Mouse (Mus musculus) cerebellum, adult (tissue): ENCODE results near the gene Dnah2.
"Not testable (repeated sequence)": the region's sequence is repeated elsewhere in the genome, so short reads cannot be mapped to it uniquely, and the experiment has no call there.

Source experiments
- ATAC-seq: cut with Nextera tagmentation; 2 replicates; pipeline ENCODE4 v1.9.2; 2017; ENCODE audit warnings: mild to moderate bottlenecking, moderate library complexity, mixed read lengths; ENCODE audit not compliant: insufficient number of reproducible peaks, low FRiP score, low TSS enrichment

The Dnah2 gene

DNA sequence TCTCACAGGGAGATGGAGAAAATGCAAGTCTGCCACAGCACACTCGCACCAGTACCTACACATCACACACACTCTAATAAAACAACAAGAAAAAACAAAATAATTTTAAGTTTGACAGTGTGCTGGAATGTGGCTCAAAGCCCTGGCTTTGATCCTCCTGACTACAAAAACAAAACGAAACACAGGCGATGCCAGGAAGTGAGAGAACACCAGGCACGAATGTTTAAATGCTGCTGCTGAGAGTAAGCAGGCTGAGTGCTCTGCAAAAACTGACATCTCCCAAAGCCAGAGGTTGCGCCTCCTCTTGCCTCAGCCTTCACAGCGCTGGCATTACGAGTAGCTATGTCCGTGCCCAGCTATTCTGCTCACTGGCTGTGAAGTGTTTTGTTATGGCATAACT, 16.2 kb upstream of the Dnah2 start:
- ATAC-seq, result no peak

DNA sequence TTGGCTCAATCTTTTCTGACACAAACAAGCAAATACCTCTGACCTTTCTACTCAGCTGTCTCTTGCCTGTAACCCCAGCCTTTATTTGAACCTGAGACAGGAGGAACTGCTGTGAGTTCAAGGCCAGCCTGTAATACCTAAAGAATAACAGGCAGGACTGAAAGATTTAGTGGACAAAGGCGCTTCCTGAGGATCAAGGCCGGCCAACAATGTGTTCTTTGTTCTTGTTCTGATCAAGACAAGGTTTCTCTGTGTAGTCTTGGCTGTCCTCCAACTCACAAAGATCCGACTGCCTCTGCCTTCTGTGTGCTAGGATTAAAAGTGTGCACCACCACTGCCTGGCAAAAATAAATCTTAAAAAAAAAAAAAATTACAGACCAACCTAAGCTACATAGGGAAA, 15.5 kb upstream of the Dnah2 start:
- no peak for ATAC-seq

DNA sequence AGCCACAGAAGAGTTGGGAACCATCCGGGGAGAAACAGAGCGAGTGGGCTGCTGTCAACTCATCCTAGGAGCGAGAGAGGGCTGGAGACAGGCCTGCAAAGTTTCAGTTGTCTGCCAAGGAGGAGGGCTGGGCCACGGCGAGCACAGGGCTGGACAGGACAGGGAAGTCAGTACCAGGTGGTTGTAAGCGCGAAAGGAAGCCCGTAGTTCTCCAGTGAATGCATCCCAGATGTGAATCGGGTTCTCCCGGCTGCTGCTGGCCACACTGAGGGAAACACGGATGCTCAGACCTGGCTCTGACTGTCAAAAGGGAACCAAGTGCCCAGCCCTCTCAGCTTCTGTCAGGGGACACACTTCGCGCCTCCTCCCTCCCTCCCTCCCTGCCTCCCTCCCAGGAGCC, 14.5 kb upstream of the Dnah2 start:
- no peak for ATAC-seq

DNA sequence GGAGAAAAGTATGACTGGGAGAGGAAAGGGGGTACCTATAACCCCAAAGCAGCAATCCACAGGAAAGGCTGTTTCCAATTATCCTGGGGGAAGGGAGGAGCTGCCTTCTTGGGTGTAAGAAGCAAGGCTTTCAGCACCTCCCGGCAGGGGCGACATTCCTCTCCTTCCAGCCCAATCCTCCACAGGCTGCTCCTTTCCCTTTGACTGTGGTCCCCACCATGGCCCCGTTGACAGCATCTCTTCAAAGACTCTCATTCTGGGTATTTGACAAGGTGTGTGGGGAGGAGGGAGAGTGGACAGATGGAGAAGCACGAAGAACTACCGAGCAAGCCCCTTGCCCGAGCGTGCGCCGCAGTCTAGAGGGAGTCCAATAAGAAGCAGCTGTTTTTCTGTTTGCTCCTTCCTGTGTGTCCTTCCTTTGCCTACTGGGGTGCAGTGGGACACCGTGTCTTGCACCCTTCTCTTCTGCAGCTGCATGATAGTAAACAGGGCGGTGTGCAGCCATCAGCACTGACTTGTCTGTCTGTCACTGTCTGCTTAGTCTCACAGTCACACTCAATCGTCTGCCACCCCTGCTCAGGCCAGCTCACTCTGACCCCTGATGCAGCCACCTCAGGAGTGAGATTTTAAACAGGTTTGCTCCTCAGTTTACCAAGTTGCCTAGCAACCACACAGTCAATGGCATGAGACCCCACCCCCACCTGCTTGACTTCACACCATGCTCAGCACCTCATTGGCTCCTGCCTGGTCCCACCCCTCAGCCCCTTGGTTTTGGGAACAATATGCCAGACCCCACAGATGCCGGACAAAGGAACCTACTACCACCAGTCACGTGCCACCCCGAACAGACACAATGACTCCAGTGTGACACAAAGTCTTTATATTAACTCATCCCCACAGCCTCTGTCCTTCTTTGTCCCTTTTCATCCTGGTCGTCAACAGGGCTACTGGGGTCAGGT, 12.3 kb upstream of the Dnah2 start:
- ATAC-seq, result no peak

DNA sequence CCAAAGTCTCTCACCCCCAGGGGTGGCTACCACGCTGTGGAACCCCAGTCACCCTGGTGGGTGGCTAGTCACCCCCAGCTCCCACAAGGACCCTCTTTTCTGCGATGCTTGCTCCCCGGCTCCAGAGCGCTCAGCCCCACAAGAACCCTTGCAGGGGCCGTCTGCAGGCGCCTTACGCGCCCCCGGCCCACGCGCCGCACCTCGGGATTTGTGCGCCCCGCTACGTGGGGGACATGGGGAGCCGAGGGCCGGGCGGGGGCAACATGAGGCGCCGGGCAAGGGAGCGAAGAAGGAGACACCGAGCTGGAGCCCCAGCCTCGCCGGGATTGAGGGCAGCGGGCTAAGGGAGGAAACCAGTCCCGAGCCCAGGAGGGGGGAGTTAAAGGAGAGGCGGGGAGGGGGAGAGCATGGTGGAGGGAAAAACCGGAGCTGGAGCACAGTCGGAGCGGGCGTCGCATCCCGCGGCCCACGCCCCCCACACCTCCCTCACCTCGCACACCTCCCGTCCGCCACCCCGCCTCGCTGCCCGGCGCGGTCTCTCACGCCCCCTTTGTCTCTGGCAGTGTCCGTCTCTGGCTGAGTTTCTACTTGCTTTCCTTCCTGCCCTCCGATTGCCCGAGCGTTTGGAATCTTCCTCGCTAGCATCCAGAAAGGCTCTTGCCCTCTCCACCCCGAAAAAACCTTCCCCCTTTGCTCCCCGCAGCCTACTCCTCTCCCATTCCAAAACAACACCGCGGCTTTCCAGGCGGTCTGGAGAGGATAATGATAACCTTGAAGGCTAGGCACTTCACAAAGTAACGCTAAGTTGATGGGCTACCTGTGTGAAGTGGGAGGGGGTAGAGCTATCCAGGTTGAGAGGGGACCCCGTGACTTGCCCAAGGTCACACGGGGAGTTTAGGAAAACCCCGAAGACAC, 11.2 kb upstream of the Dnah2 start, which contains the start of gene Efnb3:
Efnb3 (minus strand) TSS at position 355 of the 915 bp plus-strand sequence.
- ATAC-seq, result no peak

DNA sequence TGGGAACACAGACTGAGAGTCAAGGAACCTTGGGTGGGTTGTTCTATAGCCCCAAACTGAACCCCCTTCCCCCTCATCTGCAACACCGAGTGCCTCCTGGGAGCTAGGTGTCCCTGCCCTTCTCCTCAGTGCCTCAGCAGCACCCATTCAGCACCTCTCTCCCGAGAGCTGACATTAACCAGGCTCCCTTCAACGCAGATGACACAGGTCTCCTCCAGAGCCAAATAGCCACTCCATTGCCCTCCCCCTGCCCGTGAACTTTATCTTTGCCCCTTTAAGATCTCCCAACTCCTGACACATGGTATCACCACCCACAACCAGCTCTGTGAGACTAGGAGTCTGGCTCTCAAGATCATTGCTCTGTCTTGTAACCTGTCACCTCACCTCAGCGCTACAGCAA, 10.3 kb upstream of the Dnah2 start:
- ATAC-seq, result no peak

DNA sequence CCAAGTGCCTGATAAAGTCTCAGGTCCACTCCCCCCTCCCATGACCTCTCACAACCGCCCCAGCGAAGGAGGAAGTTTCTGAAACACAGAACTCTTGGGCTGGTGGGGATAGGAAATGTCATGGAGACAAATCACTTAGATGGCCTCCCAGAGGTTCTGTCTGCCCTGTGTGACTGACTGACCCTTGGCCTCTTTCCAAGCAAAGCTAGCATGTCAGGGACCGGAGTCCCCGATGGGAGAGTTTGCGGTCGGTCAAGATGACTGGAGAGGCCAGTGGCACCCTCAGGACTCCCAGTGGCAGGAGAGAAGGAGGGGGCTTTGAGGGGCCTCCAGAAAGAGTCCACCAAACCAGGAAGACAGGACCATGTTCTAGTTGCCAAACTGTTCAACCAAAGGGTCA, 9.8 kb upstream of the Dnah2 start:
- no peak for ATAC-seq

DNA sequence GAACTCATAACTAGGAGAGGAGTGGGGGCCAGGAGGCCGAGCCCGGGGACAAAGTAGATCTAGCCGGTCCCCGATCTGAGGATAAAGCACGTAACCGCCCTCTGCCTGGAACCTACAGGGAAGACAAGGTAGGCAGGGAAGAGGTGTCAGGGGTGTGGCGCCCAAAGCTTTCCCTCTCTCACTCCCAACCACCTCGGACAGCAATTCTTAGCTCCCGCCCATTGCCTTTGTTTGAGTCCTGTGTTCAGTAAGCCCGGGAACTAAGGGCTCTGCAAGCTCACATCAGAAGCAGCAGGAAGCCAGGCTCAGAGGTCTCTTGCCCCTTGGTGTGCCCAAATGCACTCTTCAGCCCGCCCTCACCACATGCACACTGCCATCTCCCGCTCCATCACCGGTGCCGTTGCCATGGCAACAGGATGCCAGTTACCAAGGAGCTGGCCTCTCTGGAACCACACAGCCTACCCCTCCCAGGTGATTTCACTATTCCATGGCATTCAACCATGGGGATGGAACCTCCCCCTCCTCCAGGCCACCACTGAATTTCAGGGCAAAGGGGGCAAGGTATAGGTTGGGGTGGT, 8.6 kb upstream of the Dnah2 start:
- ATAC-seq, result no peak

DNA sequence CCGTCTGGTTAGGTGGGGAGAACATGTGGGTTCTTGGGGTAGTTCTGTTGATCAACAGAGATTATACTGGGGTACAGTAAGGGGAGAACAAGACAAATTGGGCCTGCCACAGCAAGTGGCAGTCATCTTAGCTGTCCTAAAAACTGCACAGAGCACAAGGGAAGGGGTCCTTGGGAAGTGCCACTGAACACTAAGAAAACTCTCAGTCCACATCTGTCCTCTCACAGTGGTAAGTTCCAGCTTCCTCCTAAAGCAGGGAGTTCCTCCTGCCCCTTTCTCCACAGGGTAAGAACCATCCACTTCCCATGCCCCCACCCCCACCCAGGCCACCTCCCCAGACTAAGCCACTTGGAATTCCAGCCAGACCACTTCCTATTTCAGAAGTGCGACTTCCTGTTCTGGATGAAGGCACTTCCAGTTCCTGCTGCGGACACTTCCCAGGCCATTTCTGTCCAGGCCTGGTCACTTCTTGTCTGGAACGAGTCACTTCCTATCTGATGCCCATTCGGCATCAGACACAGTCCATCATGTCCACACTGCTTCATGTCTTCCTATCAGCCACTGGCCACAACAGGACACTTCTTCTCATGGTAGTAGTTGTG, 5.7 kb upstream of the Dnah2 start:
- no peak for ATAC-seq

DNA sequence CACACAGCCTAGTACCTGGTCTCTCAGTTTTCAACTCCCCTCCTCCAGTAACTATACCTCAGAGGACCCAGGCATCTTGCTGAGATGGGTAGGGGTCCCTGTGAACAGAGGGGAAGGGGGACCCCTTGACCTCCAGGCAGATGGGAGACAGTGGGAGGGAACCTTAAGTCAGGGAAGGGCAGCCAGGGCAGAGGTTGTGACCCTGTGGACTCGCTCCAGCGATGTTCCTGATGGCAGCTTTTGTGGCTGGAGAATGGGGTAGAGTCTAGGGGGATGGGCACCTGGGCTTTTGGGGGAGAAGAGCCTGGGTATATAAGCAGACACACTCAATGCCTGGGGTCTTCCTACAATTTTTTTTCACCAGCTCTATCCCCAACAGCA, 4.4 kb upstream of the Dnah2 start:
- no peak for ATAC-seq

DNA sequence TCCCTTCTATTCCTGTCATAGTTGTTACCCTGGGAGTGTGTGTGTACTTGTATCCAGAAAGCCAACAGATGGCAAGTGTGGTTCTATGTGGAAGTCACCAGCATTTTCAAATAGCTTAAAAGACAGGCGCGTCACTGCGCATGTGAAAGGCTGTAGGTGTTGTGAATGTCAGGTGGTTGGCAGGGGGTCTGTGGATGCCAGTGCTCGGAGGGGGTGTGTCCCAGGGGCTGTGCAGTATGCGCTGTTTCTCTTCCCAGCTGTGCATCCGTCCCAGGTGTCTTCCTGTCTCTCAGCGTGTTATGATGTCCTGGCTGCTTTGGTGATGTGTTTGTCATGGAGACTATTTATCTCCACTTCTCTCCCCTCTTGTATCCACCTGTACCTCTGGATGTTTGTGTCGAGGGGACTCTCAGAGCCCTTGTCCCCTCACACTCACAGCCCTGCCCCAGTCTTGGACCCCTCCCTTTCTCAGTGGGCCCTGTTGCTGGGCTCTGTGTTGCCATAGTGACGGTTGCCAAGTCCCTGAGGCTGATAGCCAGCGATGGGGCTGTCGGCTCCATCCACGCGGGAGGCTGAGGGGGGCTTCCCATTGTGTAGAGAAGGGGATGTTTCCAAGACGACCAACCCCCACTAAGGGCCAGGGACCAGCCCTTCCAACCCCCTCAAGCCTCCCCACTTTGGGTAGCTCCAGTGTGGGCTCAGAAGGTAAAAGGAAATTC, 3.9 kb upstream of the Dnah2 start:
- ATAC-seq, result no peak

DNA sequence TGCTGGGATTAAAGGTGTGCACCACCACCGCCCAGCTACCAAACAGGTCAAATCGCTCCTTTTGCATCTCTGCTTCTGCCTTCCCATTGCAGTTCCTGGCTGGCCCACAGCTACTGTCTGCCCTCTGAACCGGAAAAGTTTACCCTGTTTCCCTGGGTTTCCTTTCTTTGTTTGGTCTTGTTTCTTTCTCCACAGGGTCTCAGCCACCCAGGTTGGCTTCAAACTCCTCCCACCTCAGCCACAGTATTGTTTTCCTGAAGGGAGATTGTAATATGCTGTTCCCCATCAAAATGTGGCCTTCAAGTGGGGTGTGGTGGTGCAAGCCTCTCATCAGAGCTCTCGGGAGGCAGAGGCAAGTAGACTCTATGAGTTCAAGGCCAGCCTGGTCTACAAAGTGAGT, 2.4 kb upstream of the Dnah2 start:
- no peak for ATAC-seq

DNA sequence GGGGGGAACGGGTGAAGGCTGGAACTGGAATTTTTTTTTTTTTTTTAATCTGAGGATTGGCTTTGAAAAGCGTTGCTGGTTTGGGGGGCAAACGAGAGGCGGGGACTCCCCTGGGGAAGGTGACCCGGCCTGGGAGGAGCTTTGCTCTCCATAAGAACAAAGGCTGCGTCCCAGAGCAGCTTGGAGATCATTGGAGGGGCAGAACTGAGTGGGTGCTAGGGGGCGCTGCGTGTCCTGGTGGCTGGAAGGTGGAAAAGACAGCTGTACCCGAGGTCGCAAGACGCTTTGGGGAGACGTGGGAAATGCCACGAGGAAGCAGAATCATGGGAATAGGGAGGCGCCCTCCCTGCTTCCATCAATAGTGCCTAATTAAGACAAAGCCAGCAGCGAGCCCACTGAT, 1.8 kb downstream of the Dnah2 start:
- no peak for ATAC-seq

DNA sequence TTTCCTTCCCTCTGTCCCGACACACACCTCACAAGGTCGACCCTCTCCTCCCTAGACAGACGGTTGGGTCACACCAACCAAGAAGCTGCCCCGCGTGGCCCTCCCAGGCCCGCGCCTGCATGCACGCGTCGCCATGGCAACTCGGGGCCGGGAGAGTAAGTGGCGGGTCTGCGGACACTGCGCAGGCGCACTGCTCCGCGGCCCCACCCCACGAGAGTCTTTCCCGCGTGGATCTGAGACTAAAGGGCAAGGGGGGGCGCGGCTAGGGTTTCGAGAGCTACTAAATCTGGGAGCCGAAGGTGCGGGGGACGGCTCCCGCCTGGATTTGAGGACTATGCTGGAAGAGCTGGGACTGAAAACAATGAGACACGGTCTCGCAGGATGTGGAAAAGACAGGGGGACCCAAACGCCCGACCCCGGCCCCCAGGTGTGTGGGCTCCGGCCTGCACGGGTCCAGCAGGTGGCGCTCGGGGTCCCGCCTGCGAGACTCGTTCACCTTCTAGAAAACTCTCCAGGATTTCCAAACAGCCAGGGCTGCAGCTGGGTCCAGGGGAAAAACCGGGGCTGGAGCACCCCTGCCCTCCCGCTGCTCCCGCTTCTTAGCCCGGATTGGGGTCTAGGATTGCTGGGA, 2.4 kb downstream of the Dnah2 start:
- peak; percentile 56; the same call in 1 of the 2 replicates for ATAC-seq

DNA sequence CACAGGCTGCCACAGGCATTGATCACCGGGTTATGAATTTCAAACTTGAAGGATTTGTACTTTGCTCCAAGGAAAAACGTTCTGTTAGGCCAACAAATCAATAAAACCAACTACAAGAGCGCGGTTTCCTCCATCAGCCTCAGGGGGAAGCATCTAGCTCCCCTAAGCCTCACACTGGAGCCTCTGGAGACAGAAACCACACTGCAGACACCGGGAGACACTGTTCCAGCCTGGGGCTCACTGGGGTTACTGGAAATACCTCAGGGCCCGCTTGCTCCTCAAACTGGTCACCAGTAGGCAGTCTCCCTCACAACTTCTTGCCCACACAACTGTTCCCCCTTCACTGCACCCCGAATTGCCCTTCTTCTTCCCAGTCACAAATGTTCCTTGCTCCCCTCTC, 3.0 kb downstream of the Dnah2 start:
- no peak for ATAC-seq

DNA sequence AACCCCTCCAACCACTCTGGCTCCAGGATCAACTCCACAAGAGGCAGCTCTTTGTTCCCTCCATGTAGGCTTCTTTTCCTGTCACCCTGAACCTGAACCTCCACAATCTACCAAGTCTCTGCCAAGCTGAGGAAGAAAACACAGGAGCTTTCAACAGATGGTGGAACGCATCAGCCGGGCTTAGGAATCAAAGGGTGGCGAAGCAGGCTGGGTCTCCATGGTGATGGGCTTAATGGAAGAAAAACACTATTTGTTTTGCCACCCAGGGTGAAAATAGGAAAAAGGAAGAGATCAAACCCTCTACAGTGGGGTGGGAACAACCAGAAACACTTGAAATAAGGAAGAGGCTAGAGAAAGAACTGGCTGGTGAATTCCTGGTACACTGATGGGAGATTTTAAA, 5.3 kb downstream of the Dnah2 start:
- no peak for ATAC-seq

DNA sequence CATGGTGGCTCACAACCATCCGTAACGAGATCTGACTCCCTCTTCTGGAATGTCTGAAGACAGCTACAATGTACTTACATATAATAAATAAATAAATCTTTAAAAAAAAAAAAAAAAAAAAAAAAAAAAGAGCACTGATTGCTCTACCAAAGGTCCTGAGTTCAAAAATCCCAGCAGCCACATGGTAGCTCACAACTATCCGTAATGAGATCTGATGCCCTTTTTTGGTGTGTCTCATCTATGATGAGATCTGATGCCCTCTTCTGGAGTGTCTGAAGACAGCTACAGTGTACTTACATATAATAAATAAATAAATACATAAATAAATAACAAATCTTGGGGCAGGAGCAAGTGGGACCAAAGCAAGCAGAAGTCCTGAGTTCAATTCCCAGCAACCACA, 7.2 kb downstream of the Dnah2 start:
- not testable (repeated sequence) for ATAC-seq

DNA sequence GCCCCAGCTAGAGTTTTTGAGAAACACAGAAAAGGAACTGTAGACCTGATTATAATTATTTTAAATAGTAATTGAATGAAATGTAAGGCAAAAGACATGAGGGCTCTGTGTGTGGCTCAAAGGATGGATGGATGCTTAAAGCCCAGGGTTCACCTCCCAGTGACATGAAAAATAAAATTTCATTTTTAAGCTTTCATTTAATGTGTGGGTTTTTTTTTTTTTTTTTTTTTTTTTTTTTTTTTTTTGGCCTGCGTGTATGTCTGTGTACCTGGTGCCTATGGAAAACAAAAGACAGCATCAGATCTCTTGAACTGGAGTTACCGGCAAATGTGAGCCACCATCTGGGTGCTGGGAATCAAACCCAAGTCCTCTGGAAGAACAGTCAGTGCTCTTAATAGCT, 8.2 kb downstream of the Dnah2 start:
- no peak for ATAC-seq

DNA sequence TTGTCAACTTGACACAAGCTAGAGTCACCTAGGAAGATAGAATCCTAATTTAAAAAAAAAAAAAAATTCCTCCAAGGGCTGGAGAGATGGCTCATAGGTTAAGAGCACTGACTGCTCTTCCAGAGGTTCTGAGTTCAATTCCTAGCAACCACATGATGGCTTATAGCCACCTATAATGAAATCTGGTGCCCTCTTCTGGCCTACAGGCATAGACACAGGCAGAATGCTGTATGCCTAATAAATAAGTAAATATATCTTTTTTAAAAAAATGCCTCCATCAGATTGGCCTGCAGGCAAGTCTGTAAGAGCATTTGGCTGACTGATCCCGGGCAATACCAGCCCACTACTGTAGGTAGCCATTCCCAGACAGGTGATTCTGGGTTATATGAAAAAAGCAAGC, 13.9 kb downstream of the Dnah2 start:
- ATAC-seq, result no peak
